Mouse (Mus musculus) stomach, postnatal 0 days (tissue): ENCODE results near the gene Ctnnd2.

Source experiments
- CTCF ChIP-seq: IDR thresholded peaks from 2 replicates; pipeline ENCODE4 v1.5.1; 2016; ENCODE audit warnings: antibody characterized with exemption, low read depth, mild to moderate bottlenecking, moderate library complexity
- EP300 ChIP-seq: optimal IDR thresholded peaks from 2 replicates; pipeline ENCODE3; 2016; ENCODE audit warnings: antibody characterized with exemption

DNA sequence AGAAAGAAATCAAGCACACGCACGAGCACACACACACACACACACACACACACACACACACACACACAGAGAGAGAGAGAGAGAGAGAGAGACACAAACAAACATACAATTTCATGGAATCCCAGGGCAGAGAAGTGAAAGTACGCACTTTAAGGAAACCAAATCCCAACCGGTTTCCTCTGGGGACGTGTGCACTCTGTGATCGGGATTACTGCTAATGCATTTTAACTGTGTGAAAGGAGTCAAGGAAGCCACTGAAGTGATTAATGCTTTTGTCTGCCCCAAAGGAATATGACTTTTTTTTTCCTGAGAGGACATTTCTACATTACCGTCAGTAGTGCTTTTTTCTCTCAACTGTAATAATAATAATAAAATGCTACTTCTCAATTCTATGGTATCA lies 443.1 kb downstream of the Ctnnd2 start:
- TF ChIP-seq EP300 = no peak
- TF ChIP-seq CTCF = no peak
